Mouse (Mus musculus) frontal cortex, adult 2 months (tissue): ENCODE measurements around the gene Zc3h12a. TPM values are rescaled to one million over a fixed set of nuclear protein-coding genes. Genes with fewer than 3 reads are reported as not detected.

ENCODE experiments used
- DNase-seq, 2 experiments: peaks; one replicate each; pipeline ENCODE4 v3.0.0; 2022; ENCODE audit warnings: low spot score in 1 of 2; ENCODE audit errors: extremely low spot score in 1 of 2
- polyA plus RNA-seq: library from polyadenylated mRNA; depleted of rRNA; stranded (reverse); fragments of >200 nt; gene quantifications from 2 replicates; pipeline ENCODE4 v1.2.3, GENCODE M21; 2012

The Zc3h12a gene
- polyA plus RNA-seq, 1 experiment: 1.3 TPM

DNA sequence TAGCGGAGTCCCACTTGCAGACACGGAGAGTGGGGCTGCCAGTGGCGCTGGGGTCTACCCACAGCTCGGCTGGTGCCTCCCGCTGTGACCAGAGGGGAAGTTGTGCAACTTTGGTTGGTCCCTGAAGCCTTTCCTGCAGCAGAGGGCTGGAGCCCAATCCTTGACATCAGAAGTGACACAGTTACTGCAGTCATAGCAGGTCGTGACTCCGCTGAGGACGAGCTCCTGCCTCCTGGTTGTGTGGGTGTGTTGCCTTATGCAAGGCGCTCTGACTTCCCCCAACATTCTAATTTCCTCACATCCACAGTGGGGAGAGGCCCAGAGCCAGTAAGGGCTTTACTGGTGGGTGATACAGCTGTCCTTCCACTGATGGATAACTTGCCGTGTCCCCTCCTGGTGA, 17.6 kb upstream of the Zc3h12a start:
- DNase-seq: peak in 1 of 2 experiments; percentile 21

DNA sequence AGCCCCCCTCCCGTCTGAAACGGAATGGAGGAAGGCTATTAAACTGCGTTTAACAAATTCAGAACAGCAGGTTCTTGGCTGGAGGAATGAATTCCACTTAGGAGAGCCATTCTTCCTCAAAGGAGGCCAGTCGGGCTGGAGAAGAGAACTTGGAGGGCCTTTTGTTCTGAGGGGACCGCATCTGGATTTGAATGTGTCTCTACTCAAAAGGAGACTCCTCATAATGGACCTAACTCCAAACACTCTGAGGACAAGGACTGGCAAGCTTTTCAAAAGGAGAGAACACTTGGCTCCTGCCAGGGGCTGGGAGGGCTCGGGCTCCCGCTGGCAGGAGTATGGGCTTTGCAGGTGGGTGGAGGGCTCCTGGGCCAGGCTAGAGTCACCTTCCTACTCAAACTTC, 17.0 kb upstream of the Zc3h12a start:
- peak in 1 of 2 experiments; percentile 27 for DNase-seq

DNA sequence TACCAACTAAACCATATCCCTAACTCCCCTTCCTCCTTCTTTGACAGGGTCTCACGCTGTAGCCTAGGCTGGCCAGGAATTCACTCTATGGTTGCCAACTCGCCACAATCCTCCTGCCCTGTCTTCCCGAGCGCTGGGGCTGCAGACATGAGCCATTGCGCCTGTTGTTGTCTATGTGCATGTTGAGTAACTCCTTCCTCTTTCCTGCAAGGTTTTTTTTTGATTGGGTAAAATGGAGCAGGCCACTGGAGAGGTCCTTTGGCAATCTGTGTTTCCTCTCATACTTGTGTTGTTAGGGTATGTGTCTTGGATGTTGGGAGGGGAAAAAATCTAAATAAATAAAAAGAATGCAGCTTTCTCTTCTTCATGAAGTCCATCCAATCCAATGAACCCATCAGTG, 16.6 kb upstream of the Zc3h12a start:
- no peak for DNase-seq

DNA sequence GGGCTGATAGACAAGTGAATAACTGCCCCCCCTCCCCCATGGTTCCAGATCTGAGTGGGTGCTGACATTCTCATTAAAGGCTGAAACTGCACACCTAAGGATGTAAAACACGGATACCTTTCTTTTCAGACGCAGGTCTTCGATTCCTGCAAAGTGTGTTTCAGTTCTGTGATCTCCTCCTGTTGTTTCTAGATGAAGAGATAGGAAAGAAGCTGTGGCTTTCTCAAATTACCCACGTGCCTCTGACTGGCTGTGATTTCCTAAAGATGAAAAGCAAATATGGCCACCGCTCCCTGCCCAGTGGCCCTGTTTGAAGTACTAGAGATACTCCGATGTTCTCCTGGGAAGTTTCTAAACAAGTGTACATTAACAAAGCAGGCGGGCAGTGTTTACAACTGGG, 10.7 kb upstream of the Zc3h12a start:
- no peak for DNase-seq

DNA sequence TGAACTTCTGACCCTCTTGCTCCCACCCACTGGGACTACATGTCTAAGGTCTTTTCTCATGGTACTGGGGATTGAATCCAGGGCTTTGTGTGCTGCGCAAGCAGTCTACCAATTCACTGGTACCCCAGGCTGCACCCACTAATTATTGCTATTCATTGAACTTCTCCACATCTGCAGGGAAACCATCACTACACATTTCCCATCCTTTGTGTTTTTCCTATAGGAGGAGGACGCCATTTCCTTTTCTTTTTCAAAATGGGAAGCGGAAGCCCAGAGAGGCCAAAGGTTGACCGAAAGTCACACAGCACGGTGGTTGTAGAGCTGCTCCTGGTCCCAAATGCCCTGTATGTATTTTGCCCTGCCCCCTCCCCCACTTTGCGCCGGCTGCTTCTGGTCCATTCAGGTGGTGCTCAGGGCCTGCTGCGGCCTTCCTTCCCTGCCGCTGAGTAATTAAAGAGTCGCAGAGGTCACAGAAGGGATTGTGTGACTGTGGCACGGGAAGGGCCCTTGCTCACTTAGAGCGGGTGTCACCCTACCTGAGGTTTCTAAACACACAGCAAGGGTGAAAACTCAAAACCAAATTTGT, 8.8 kb upstream of the Zc3h12a start:
- no peak for DNase-seq

DNA sequence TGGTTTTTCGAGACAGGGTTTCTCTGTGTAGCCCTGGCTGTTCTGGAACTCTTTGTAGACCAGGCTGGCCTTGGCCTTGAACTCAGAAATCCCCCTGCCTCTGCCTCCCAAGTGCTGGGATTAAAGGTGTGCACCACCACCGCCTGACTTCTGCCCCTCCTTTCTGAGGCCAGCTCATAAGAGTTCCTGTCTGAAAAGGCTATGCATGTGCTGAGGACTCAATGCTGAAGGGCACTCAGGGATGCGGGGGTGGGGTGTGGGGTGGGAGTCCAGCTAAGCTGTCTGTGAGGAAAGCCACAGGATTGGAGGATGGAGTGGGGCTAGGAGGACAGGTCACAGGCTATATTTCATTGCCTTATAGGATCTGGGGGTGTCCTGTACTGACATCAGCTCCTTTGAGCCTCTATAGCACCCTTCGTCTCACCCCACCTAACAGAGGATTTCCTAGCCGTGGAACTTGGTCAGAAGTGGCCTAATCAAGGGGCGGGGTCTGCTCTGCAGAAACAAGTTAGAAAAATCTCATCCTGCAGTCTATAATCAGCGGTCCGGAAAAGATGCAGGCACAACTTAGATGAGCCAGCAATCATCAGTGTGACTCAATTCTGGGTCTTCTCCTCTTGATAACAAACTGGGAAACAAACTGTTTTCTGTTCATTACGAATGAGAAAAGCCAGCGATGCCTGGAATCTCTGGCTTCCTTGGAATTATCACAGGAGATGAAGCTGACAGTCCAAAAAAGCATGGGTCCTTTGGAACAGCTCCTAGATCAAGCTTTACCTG, 7.6 kb upstream of the Zc3h12a start:
- no peak for DNase-seq

DNA sequence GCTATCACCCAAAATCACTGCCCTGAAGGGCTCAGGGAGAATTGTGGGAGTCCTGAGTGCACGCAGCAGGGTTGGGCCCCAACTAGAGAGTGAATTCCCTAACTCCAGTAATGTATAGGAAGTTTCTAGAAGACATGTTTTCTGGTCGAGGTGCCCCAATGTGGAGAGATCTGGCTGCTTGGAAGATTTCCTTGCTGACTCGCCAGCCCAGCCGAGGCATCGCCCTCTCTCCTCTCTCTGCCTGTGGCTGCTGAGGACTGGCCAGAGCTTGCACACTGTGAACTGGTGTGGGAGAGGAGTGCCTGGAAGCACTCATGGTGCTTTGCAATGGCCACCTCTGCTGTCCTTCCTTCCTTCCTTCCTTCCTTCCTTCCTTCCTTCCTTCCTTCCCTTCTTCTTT, 7.0 kb upstream of the Zc3h12a start:
- DNase-seq: no peak

DNA sequence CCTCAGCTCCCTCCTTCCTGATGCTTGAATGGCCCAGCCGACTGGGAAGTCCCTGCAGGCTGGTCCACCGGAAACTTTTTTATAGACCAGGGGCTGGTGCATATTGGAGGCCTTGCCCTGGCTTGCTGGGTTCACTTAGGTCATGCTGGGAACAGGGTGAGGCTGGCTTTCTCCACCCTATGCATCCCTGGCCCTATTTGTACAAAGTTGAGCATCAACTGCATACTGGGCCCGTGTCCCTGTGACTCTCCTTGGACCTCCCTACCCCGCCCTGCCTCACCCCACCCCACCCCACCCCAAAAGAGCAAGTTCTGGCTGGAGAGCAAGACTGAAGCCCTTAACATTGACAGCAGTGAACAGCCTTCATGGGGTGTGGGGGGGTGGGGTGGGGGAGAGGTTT, 6.6 kb upstream of the Zc3h12a start:
- no peak for DNase-seq

DNA sequence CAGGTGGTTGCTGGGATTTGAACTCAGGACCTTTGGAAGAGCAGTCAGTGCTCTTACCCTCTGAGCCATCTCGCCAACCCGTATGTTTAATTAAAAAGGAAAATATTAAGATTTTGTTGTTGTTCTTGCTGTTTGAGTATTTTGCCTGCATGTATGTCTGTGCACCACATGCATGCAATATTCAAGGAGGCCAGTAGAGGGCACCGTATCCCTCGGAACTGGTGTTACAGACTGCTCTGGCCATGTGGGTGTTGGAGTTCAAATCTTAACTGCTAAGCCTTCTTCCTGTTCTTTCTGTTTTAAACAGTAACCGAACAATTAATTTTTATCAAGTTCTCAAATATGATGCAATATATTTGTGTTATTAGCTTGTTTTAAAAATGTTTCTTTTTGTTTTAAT, 4.8 kb upstream of the Zc3h12a start:
- peak in 1 of 2 experiments; percentile 75 for DNase-seq

DNA sequence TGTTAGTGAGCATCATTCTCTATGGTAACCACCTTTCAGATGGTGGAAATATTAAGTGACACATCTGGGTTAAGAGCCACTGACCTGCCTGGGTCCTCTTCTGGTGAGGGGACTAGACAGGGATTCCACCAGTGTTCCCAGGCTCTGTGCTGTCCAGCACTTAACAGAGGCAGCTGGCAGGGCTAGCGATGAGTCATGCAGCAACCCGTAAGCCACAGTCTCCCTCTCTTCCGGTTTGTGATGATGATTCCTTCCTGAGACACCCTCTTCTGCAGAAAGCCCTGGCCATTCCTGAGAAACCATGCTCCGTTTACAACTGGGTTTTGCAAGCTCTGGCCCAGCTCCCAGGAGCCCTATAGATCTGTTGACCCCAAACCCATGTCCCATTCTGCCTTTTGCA, 3.9 kb upstream of the Zc3h12a start:
- DNase-seq: no peak

DNA sequence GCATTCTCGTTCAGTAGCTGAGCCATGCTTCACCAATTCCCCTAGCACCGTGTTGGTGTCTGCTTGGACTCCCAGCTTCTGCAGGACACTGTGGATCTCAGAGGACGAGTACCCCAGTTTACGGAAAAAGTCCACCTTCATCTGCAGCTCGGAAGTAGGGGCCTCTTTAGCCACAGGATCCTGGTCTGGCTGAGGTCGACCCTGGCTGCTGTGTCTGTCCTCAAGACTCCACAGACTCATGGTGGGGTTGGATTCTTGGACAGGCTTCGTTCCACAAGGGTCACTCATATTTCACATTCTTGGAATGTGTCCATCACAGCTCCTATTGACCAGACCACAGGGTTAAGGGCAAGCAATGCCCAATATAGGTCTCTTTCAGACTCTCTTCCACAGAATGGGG, 879 bp downstream of the Zc3h12a start:
- DNase-seq: no peak

DNA sequence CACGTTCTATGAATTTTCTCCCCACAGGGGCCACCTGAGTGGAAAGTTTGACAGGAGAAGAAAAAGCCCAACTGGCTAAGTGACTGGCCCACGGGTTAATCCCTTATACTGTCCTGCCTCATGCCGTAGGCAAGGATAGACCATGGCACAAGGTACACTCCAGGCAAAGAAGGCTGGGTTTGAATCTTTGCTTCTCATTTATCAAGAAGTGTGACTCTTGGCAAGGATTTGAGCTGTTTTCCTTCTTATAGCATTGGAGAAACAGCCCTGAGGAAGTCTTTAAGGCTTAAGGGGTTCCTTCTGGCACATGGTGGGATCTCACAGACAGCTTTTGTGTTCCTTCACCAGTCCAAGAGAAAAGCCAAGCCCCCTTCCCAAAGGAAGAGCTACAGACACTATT, 1.5 kb downstream of the Zc3h12a start:
- no peak for DNase-seq

DNA sequence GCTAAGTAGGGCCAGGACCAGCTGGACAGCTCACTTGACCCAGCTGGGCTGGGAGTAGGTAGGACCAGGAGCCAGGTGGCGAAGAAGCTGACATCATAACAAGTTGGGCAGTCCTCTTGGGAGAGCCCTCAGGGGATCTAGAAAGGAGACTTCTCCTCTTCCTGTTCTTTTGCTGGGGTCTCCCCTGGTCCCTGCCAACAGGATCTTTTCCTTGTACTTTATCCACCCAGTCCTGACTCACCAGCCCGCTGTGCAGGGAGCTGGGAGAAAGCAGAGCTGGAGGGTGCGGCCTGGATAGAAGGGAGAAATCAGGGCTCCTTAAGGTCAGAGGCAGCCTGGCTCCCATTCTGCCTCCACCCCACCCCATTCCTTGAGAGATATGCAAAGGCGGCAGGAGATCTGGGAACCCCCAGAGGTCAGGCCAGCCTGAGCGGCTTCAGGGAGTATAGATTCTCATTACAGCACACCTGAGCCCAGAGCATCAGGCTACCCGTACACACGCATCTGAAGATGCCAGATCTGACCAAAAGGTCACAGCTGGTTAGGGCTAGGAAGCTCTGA, 2.2 kb downstream of the Zc3h12a start:
- no peak for DNase-seq

DNA sequence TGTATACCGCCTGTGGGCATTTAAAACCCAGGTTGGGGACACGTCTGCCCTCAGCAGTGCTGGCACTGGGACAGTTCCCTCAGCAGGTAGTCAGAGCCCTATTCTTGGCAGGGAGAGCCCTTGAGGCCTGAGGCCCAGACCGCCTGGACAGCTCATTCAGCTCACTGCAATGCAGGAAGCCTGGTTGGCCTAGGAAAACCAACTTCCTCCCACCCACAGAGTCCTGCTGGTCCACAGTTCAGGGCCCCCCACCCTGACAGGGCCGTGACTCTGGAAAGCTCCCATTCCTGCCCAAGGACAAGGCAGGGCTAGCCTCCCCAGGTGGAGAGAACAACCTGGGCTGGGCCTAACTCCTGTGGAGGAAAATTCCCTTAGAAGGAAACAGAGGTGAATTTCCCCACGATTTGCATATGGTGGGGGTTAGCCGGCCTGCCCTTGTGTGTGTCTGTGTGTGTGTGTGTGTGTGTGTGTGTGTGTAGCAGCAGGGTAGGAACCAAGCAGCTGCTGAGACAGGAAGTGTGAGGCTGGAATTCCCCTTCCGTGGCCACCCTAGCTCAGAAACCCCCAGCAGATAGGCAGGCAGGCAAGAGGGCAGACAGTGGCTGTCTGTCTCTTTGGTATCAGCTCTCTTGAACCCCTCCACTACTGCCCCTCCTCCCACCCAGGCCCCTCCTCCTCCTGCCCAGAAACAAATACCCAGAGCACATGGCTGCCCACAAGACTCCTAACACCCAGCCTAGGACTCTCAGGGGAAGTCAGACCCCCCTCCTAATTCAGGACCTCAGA, 3.0 kb downstream of the Zc3h12a start:
- no peak for DNase-seq

DNA sequence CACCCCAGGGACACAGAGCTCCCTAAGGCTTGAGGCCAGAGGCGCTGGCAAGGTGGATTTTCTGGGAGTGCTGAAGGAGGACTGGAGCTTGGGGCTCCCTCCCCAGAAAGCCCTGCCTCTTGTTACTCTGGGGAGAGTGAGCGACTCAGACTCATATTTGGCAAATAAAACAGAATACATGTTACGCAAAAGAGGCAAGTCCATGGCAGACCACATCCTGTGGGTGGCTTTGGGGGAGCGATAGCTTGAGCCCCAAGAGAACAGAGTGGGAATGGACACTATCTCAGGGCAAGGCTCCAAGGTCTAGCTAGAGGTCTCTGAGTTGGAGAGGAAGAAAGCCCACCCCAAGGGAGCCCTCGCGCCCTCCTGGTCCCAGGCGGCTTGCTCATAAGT, 4.4 kb downstream of the Zc3h12a start:
- no peak for DNase-seq

DNA sequence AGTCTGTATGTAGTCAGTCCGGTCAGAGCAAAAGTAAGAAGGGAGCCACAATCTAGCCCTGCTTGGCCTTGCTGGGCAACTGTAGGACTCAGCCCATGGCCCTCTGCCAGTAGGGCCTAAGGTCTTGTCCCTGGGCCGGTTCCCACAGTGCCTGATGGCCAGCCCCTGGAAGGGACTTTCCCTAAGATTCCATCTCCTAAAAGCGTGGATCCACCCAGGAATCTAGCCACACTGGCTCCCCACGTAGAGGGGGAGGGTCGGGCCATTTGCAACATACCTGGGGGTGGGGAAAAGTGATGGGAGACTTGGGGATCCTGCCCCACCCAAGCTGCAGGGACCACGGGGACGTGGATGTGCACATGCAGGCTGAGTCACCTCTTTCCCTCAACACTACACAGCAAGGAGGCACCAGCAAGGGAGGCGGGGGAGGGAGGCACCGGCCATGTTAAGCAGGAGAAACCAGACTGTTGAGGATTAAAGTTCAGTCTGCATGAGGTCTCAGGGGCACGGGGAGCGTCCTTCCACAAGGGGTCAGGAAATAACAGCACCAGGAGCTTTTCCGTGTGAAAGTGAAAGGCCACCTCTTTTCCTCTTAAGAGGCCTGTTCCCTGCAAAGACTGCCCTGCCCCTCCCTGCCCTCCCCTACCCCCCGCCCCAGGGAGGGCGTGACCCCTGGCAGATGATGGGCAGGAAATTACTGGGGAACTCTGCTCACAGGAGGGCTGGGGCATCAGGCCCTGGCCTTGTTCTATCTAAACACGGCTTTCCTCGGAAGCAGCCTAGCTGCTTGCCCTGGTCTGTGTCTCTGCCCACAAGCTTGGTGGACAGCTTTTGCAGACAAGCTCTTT, 5.0 kb downstream of the Zc3h12a start:
- DNase-seq: no peak

DNA sequence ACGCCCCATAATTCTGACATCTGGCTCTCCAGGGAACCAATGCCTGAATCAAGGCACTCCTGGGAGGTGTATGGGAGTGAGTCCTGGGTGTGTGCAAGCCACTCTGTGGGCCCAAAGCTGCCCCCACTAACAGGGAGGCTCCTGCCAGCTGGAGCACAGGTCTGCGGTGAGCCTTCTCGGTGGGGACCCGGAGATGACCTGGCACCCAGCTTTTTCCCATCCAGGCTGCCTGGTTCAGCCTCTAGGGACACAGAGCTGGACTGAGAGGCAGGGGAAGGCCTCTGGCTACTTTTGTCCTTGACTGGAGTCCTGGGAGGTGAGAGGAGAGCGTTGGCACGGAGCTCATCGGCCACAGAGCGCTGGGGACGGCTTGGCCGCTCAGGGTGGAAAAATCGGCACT, 7.9 kb downstream of the Zc3h12a start:
- no peak for DNase-seq

DNA sequence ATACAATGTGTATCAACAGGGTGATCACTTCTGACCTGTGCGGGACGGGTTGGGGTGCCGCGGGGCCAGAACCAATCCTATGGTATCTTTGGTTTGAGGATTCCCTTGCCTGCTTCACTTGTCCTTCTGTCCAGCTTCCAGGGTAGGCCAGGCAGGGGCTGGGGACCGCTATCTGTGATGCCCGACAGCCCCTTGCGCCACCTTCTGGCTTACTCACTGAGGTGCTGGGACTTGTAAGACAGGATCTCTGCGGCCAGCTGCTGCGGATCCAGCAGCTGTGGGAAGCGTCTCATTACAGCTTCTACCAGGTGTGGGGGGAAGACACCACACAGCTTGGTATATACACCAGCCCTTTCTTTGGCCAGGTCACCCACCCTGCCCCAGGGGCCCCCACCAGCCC, 8.6 kb downstream of the Zc3h12a start:
- DNase-seq: no peak

DNA sequence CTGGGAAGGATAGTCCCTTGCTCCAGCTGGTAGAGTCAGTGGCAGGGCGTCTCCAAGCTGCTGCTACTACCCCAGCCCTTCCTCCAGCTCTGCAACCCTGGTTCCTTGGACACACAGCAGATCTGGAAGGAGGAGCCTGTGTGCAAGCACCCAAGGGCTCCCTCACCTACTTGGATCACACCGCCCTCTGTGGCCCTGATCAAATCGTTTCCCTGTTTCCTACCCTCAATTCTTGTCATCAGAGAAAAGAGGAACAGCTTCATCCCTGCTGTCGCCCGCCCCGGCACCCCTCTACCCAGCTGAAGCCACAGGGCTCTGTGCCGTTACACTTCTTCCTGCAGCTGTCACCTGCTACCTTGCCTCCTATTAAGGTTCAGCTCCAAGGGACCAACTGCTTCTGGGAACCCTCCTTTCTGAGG, 9.7 kb downstream of the Zc3h12a start:
- no peak for DNase-seq

DNA sequence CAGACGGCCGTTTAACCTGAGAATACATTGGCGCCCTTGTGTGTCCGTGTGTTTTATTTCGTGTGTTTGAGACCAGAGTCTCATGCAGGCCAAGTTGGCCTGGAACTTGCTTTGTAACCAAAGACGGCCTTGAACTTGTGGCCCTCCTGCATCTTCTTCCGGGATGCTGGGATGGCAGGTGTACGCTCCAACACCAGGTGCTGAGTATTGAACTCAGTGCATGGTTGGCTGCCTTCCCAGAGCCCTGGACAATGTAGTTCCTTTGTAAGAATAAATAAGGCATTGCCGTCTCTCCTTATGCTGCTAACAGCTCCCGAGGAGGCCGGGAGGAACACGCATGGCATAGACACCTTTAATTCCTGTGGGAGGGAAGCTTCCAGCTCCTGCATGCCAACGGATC, 10.7 kb downstream of the Zc3h12a start:
- DNase-seq: no peak
